Mouse (Mus musculus) MEL-GATA-1-ER (cell line): ENCODE measurements around the gene Pdgfc.

Experiments
- DNase-seq: peaks from one replicate; pipeline ENCODE4 v3.0.0-alpha.2; 2012; ENCODE audit warnings: low read depth; ENCODE audit errors: extremely low read depth

Pdgfc gene

DNA sequence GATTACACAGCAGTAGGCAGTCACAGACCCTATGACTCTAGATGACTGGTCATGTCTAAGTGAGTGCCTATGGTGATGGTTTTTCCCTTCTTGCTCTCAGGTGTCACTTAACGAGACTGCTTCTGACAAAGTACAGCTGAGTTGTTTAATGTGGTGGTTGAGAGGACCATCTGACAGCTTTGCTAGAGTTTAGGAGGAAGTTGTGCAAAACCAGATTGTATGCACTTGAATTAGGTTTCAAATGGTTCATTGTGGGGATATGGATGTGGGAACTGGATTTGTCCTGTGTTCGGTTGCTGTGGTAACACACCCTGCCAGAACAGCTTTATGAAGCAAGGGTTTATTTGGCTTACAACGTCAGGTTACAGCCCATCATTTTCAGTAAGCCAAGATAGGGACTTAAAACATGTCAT is 112.9 kb downstream of the Pdgfc start:
- no peak for DNase-seq

DNA sequence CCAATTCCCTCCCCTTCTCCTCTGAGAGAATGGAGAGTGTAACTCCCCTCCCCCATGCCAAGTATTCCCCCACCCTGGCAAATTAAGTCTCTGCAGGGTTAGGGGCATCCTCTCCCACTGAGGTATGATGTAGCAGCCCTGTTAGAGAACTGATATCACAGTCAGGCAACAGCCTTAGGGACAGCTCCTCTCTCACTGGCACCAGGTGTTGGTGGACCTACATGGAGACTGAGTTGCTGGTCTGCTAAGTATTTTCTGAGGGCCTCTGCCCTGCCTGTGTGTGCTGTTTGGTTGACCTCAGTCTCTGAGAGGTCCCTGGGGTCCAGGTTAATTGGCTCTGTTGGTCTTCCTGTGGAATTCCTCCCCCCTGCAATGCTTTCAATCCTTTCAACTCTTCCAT is 114.0 kb downstream of the Pdgfc start:
- DNase-seq: no peak

DNA sequence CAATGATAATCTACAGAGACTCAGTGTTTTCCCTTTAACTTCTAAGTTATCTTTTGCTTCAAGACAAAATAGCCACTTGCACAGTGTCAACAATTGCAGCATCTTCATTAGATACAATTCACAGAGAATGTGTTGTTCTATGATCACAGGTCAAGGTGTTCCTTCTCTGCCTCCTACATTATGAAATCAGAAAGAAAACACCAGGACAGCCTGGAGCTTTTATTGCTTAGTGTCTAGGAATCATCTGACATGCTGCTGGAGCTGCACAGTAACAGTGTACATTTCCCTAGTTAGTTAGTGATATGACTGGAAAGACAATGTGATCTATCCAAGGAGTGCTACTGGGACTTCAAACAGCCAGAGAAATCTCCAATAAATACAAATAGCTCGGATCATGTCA is 118.2 kb downstream of the Pdgfc start:
- no peak for DNase-seq

- no peak for DNase-seq
Observed at GRCm38 (mm10) chr3:81160457-81161165, 124.4 kb downstream of the Pdgfc start.

DNA sequence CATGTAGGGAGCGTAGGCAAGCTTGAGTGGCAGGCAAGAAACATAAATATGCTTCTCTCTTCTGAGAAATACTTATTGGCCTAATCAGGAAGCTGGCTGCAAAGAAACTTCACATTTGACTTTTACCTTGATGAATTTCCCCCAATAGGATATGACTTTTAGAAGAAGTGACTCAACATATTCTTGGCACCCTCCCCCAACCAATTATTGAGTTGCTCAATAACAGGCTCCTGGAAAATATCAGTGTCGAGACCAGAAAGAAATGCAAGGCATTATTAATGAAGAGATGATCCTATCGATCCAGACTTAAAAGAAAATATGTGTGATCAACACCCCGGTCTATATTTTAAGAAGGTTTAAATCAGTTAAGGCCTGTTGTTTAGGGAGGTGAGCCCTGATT is 125.9 kb downstream of the Pdgfc start:
- DNase-seq: no peak

GRCm38 (mm10) chr3:81164091-81164490 is 127.9 kb downstream of the Pdgfc start:
- DNase-seq: no peak

DNA sequence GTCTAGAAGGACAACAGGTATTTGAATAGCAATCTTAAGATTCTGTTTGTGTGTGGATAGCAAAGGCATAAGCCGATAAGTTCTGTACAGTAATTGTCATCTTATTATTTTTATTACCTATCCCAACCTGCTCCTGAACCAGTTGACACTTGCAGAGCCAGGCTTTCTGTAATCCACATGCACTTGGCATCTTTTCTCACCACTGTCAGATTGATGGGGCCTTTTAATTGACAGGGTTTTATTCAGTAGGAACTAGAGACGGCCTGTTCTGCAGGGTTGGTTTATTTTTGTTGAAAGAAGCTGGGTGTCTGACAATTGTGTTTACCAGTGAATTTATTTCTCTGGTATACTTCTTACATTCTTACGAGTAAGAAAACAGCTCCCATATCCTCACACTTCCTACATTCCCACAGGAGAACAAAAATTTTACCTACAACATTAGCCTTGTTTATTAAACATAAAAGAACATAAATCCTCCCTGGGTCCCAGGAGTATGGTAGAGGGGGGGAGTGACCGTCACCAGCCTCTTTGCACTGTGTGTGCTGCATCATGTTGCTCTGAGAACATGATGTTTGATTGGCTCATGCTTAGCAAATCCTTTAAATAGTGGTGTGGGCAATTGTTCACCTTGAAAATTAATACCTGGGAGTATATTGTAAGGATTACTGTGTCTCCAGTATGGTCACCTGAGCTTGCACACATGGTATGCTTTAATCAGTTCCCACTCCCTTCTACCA is 134.0 kb downstream of the Pdgfc start:
- no peak for DNase-seq

DNA sequence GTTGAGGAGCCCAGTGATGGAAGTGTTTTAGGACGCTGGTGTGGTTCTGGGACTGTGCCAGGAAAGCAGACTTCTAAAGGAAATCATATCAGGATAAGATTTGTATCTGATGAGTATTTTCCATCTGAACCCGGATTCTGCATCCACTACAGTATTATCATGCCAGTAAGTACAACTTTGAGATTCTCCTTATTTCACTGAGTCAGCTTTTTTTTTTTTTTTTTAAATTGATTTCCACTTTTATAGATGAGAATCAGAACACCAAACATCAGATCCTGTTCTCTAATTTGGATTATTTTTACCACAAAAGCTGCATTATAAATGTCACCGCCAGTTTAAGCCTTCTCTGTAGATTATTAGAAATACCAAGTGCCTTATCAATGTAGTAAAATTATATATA is 138.6 kb downstream of the Pdgfc start:
- DNase-seq: no peak

DNA sequence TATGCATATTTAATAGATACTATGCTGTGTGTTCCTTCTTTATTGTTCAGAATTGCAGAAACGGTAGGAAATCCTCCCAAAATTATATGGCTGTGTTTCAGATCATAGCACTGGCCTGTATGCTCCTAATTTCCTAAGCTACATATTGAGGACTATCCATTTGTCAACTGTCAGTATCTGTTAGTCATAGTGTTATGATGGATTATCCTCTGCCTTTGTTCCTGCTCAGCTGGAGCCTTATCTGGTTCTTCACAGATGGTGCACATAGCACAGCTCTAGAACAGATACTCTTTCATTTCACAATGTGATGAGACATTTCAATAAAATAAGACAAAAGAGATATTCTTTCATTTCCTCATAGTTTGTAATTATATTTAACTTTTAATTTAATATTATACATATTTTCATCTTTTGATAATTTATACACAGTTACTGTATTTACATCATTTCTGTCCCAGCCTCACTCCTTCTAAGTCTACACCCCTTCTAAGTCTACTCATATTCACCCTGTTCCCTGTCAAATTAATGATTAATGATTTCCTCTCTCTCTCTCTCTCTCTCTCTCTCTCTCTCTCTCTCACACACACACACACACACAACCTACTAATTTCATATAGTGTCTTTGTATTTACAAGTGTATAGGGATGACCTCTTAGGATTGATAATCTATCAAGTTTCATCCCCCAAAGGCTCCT is 145.2 kb downstream of the Pdgfc start:
- no peak for DNase-seq

DNA sequence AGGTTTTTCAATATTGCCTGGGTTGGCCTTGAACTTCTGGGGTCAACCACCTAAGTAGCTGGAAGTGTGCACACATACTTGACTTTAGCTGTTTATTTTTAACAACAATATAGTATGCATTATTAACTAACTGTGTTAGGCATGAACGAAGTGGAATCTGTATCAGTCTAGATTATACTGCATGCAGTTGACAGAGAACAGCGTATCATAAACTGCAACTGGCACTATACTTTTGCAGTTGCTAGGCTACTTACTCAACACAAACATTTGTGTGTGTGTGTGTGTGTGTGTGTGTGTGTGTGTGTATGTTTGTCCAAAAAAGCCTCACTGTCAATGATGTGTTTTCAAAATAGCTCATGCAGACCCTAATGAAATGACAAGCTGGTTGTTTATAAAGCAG is 160.7 kb downstream of the Pdgfc start:
- DNase-seq: no peak

GRCm38 (mm10) chr3:81197644-81198043 is 161.4 kb downstream of the Pdgfc start:
- DNase-seq: no peak

GRCm38 (mm10) chr3:81200647-81201046 is 164.4 kb downstream of the Pdgfc start:
- DNase-seq: no peak

GRCm38 (mm10) chr3:81205201-81205600 is 169.0 kb downstream of the Pdgfc start:
- DNase-seq: no peak

DNA sequence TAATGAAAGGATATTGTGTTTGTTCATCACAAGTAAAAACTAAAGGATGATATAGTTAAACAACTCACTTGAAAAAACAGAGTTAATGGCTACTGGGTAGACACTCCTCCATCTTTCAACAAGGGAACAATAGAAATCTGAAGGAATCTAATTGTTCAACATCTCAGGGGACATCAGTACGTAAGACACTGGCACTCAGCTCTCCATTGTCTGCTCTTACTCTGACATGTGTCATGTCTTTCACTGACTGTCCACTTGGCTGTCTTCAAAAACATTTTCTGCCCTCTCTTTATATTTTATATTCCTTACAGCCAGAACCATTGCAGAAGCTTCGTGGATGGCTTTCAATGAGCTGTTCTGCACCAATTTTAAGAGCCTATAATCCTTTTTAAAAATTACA is 172.0 kb downstream of the Pdgfc start:
- DNase-seq: no peak

- DNase-seq: no peak
Observed at GRCm38 (mm10) chr3:81211147-81211546, 174.9 kb downstream of the Pdgfc start.

DNA sequence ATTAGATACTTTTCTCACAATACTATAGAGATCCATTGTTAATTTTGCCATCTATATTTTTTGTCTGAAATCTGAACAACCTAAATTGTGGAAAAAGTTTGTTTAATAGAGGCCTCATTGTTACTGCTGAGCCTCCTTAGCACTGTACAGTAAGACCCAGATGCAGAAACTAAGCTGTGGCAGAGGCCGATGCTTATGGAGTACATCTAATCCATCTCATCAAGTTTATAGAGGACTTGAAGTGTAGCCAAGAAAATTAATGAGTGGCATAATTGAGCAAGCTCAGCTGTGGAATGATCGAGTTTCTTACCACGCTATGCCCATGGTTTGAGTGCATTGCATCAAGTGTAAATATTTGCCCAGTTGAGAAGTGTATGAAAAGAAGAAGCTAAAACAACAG is 175.4 kb downstream of the Pdgfc start:
- no peak for DNase-seq

DNA sequence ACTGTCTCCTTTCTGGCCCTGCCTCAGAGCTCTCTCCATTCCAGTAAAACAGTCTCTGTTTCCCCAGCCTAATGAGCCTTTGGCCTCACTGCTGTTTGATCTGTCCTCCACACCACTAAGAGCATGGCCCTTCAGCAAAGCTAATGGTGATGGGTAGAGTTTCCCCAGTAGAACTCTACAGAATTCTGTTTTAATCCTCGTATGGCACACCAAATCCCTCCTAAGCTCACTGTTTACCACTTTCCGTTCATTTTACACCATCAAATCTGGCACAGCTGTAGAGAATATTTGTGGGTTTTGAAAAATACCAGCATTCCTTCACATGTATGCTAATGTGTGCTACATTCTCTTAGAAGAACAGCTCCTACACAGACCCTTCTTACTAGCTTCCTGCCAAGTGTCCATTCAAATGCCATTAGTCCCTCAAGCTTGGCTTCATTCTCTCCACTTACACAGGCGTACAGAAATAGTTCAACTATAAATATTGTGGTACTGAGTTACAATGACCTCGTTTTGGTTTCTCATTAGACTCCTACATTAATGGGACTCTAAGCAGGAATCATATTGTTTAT is 179.4 kb downstream of the Pdgfc start:
- no peak for DNase-seq

DNA sequence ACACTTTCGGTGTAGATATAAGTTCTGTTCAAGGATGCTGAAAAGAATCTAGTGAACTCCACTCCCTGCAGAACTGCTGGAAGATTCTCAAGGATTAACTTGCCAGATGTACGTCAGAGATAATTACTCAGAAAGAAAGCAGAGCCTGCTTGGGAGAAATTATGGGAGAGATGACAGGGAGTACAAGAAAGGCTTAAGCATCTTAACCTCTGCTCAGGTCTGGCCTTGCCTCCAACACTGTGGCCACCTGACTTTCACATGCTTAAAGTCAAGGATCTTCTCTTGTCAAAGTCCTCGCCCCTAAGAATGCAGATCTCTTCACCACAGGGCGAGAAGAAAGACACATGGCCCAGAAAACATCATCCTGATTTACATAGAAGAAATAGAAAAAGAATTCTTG is 185.5 kb downstream of the Pdgfc start:
- DNase-seq: no peak

DNA sequence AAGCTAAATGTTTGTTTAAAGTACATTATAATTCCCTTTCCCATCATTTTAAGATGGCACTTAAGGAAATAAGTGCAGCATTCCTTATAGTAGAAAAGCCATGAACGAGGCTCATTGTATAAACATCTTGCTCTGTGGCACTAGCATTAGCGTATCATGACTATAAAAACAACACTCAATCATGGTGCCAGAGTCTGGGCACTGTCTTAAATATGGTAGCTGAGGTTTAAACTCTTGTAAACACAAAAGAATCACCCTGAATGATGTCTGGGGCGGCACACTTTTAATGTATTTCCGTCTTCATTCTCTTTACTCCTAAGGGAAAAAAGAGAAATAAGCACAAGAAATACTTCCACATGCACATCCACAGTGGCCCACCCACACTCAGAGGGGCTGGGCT is 192.1 kb downstream of the Pdgfc start:
- no peak for DNase-seq

- no peak for DNase-seq
Observed at GRCm38 (mm10) chr3:81242697-81243590, 206.7 kb downstream of the Pdgfc start.

DNA sequence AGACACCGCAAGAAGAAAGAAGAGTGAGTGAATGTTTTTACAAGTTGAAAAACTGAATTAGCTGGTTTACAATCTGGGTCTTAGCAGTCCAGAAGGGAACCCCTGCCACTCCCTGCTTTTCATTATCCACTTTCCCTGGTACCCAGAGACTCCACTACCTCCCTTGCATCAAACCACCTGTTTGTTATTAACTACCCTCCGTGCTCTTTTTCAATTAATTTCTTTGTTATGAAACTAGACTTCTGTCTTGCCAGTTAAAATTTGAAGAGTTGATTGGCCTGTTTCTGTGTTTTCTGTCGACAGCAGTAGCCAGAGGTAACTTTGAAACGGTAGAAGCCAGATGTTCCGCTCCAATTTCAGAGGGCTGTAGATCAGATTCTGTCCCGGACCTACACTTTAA is 207.4 kb downstream of the Pdgfc start:
- DNase-seq: no peak
